Mouse (Mus musculus): Measurements from ENCODE around the gene Mroh8. TPM values are rescaled to one million over a fixed set of nuclear protein-coding genes. Genes with fewer than 3 reads are reported as not detected.

Gene Mroh8
- polyA plus RNA-seq (2012; rRNA removed) = 71.3 and 75.0 TPM in 2 replicates

DNA sequence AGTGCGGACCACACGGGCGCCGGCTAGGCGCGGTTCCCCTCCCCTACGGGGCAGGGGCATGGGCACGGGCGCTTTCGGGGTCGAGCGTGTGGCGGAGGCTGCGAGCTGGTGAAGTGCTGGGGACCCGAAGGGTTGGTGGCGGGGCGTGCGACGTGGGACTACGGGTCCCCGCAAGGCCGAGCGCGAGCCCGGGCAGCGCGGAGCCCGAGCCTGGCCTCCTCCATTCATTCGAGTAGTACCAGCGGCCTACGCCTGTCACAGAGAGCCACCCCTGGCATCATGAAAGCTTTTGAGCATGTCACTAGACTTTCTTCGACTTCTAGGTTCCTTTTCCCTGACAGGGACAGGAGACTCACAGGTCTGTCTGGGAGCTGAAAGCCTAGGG lies at the start of gene Mroh8:
Gene Mroh8, minus strand, starts transcription at position 134 of the 385 bp plus-strand sequence.
- Histone ChIP-seq H3K27ac (ENCODE audit: control insufficient read depth, insufficient read depth, low read depth, low read length) (peak within 1 kb of the TSS; percentile 98), H3K4me1 (ENCODE audit: control insufficient read depth, insufficient read depth, low read length) (peaks cover 5% of the 10 kb centered on the region; the same call in 1 of the 2 replicates), H3K36me3 (ENCODE audit: control insufficient read depth, insufficient read depth, low read length) (no peaks in the 10 kb centered on the region; the same call in 1 of the 2 replicates), H3K4me3 (ENCODE audit: control insufficient read depth, low read depth, low read length) (peak within 1 kb of the TSS; percentile 95), H3K27me3 (ENCODE audit: control insufficient read depth, insufficient read depth, low read length) (no peaks in the 10 kb centered on the region)
- TF ChIP-seq POLR2A (IDR thresholded peaks at IDR 0.05; ENCODE audit: control insufficient read depth, low read depth, low read length) (peak; percentile 78), CTCF (IDR thresholded peaks at IDR 0.05; ENCODE audit: control insufficient read depth, insufficient read depth, insufficient replicate concordance, low read depth, low read length) (no peak)

DNA sequence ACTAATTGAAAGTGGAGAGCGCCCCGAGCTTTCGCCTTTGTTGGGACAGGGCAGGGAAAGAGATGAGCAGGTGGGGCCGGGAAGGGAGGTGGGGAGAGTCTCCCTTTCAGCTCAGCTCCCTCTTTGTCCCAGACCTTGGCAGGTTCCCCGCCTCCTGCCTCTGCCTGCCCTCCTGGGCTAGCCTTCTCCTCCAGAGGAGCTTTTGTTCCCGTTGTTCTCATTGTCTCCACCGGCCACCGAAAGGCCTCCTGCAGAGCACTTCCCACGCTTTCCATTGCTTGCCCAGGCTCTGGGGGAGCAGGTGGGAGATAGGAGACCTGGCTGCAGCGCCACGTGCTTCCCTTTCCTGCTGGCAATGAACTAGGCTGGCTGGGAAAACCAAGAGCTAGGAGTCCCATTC lies 49.2 kb upstream of the Mroh8 start:
- no peaks in the 10 kb centered on the region for H3K27me3 ChIP-seq (ENCODE audit: control insufficient read depth, insufficient read depth, low read length)
- peak overlapping the region; percentile 93 for H3K27ac ChIP-seq (ENCODE audit: control insufficient read depth, insufficient read depth, low read depth, low read length)
- no peak for TF ChIP-seq POLR2A (IDR thresholded peaks at IDR 0.05; ENCODE audit: control insufficient read depth, low read depth, low read length)
- peak overlapping the region; percentile 74 for H3K4me3 ChIP-seq (ENCODE audit: control insufficient read depth, low read depth, low read length)
- H3K36me3 ChIP-seq (ENCODE audit: control insufficient read depth, insufficient read depth, low read length) = no peaks in the 10 kb centered on the region; the same call in none of the 2 replicates
- peaks cover 11% of the 10 kb centered on the region for H3K4me1 ChIP-seq (ENCODE audit: control insufficient read depth, insufficient read depth, low read length)

DNA sequence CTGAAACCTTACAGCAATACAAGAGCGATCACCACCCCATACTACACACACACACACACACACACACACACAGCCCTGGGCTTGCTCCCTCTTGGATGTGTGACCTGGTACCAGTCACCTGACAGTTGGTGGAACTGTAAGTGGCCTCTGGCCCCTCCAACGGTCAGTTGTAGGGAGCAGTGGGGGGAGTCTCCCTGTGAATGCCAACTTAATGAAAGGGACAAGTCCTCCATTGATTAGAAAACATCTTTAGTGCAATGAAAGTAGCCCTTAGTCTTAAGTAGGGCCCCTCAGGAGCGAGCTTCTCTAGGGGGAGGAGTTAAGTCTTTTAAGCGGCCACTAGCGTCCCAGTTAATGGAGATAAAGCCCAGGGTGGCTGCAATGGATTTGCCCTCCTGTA lies 48.8 kb upstream of the Mroh8 start:
- H3K36me3 ChIP-seq (ENCODE audit: control insufficient read depth, insufficient read depth, low read length) = no peaks in the 10 kb centered on the region; the same call in none of the 2 replicates
- peak; percentile 48; the same call in 1 of the 2 replicates for TF ChIP-seq POLR2A (IDR thresholded peaks at IDR 0.05; ENCODE audit: control insufficient read depth, low read depth, low read length)
- TF ChIP-seq CTCF (IDR thresholded peaks at IDR 0.05; ENCODE audit: control insufficient read depth, insufficient read depth, insufficient replicate concordance, low read depth, low read length) = no peak

DNA sequence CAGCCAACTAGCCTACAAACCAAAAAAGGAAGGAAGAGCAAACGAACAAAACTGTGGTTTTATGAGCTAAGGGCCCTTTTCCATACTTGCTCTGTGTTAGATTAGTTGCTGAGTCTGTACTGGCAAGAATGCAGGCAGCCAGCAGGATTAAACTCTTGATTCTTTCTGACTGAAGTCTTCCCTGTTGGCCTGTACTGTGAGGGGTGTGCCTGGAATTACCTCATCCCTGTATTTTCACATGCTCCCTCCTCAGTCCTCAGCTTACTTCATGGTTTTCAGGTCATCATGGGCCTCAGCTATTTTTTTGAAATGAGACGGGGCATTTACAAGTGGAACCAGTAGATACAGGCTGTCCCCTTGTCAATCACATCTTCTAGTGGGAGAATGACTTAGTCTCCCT lies 45.9 kb upstream of the Mroh8 start:
- Histone ChIP-seq H3K4me1 (ENCODE audit: control insufficient read depth, insufficient read depth, low read length) (peaks cover 11% of the 10 kb centered on the region), H3K36me3 (ENCODE audit: control insufficient read depth, insufficient read depth, low read length) (peaks cover 3% of the 10 kb centered on the region), H3K4me3 (ENCODE audit: control insufficient read depth, low read depth, low read length) (no peak overlapping the region), H3K27ac (ENCODE audit: control insufficient read depth, insufficient read depth, low read depth, low read length) (no peak overlapping the region), H3K27me3 (ENCODE audit: control insufficient read depth, insufficient read depth, low read length) (no peaks in the 10 kb centered on the region)
- TF ChIP-seq POLR2A (IDR thresholded peaks at IDR 0.05; ENCODE audit: control insufficient read depth, low read depth, low read length) (no peak), CTCF (IDR thresholded peaks at IDR 0.05; ENCODE audit: control insufficient read depth, insufficient read depth, insufficient replicate concordance, low read depth, low read length) (no peak)

More for the DNA sequence above, 48.8 kb upstream of the Mroh8 start:
- Histone ChIP-seq H3K27ac (ENCODE audit: control insufficient read depth, insufficient read depth, low read depth, low read length) (peak overlapping the region; percentile 93), H3K4me1 (ENCODE audit: control insufficient read depth, insufficient read depth, low read length) (peaks cover 11% of the 10 kb centered on the region), H3K4me3 (ENCODE audit: control insufficient read depth, low read depth, low read length) (peak overlapping the region; percentile 74), H3K27me3 (ENCODE audit: control insufficient read depth, insufficient read depth, low read length) (no peaks in the 10 kb centered on the region)

DNA sequence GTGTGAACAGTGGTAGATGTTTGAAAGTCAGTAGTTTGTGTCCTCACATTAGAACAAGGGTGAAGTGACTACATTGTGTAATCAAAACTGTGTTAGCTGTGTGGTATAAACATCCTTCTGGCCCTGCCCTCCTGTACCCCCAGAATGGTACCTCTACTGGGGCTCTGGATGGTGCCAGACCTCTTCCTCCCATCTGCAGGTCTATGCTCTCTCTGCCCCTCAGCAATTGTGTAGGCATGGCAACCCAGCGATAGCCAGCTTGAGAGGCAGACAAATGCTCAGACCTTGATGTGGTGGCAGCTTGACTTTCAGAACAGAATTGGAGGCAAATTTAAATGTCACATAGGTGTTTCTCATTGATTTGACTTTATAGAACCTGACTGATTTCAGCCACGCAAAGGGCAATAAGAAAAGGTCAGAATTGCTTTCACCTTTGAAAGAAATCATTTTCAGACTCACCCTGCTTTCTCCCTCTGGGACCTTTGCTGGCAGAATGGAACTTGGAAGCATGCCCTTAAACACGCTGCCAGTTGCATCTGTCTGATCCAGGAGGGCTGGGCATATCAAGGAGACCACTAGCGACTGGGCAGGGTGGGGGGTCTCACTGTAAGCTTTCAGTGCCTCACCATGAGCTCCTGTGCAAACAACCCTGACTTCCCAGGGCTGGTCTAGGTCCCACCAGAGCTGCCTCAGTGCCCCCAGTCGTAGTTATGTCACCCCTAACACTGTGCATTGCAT lies 42.8 kb upstream of the Mroh8 start:
- H3K4me1 ChIP-seq (ENCODE audit: control insufficient read depth, insufficient read depth, low read length) = no peaks in the 10 kb centered on the region; the same call in 1 of the 2 replicates

DNA sequence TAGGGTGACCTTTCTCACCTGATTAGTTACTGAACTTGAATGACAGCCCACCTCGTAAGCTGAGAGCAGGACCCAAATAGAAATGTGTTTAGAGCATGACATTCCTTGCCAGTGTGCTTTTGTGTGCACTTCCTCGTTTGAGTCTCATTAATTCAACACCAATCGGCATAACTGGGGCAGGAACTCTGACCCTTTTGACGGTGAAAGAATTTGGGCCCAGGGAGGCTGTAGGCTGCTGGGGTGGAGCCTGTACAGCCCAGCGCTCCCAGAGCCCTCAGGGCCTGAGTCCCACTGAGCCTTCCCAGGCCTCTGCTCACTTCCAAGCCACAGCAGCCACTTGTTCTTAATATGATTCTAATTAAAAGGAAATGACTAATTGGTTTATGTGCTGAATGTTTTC lies 41.5 kb upstream of the Mroh8 start:
- Histone ChIP-seq H3K4me3 (ENCODE audit: control insufficient read depth, low read depth, low read length) (peak overlapping the region; percentile 39; the same call in 1 of the 2 replicates), H3K27ac (ENCODE audit: control insufficient read depth, insufficient read depth, low read depth, low read length) (no peak overlapping the region), H3K4me1 (ENCODE audit: control insufficient read depth, insufficient read depth, low read length) (no peaks in the 10 kb centered on the region), H3K27me3 (ENCODE audit: control insufficient read depth, insufficient read depth, low read length) (no peaks in the 10 kb centered on the region), H3K36me3 (ENCODE audit: control insufficient read depth, insufficient read depth, low read length) (peaks cover 7% of the 10 kb centered on the region)
- TF ChIP-seq CTCF (IDR thresholded peaks at IDR 0.05; ENCODE audit: control insufficient read depth, insufficient read depth, insufficient replicate concordance, low read depth, low read length) (no peak), POLR2A (IDR thresholded peaks at IDR 0.05; ENCODE audit: control insufficient read depth, low read depth, low read length) (no peak)

More for the DNA sequence above, 42.8 kb upstream of the Mroh8 start:
- Histone ChIP-seq H3K4me3 (ENCODE audit: control insufficient read depth, low read depth, low read length) (peak overlapping the region; percentile 47), H3K27me3 (ENCODE audit: control insufficient read depth, insufficient read depth, low read length) (no peaks in the 10 kb centered on the region), H3K36me3 (ENCODE audit: control insufficient read depth, insufficient read depth, low read length) (peaks cover 3% of the 10 kb centered on the region), H3K27ac (ENCODE audit: control insufficient read depth, insufficient read depth, low read depth, low read length) (peak overlapping the region; percentile 5; the same call in 1 of the 2 replicates)
- no peak for TF ChIP-seq POLR2A (IDR thresholded peaks at IDR 0.05; ENCODE audit: control insufficient read depth, low read depth, low read length)
- no peak for TF ChIP-seq CTCF (IDR thresholded peaks at IDR 0.05; ENCODE audit: control insufficient read depth, insufficient read depth, insufficient replicate concordance, low read depth, low read length)

DNA sequence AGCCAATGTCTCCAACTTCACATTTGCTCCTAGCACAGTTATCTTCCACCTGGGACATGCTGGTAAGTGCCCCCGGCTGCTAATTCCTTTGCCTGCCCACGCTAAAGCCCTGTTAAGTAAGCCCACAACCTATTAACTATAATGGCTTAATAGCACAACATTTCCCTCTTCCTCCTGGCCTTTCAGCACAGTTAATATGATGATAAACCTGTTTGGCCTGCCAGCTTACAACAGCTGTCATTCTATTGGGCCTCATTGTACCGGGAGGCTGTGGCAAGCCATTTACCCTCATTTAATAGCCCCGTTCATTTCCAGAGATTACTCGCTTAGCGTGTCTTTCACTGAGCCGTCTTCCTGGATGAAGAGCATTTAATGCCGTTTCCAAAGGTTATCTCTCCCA lies 40.8 kb upstream of the Mroh8 start:
- Histone ChIP-seq H3K4me1 (ENCODE audit: control insufficient read depth, insufficient read depth, low read length) (no peaks in the 10 kb centered on the region), H3K4me3 (ENCODE audit: control insufficient read depth, low read depth, low read length) (no peak overlapping the region), H3K27ac (ENCODE audit: control insufficient read depth, insufficient read depth, low read depth, low read length) (no peak overlapping the region), H3K27me3 (ENCODE audit: control insufficient read depth, insufficient read depth, low read length) (no peaks in the 10 kb centered on the region), H3K36me3 (ENCODE audit: control insufficient read depth, insufficient read depth, low read length) (peaks cover 7% of the 10 kb centered on the region)
- no peak for TF ChIP-seq CTCF (IDR thresholded peaks at IDR 0.05; ENCODE audit: control insufficient read depth, insufficient read depth, insufficient replicate concordance, low read depth, low read length)
- no peak for TF ChIP-seq POLR2A (IDR thresholded peaks at IDR 0.05; ENCODE audit: control insufficient read depth, low read depth, low read length)
